Mouse (Mus musculus): ENCODE data around the gene Kif5c.

Kif5c gene

GRCm38 (mm10) chr2:49618829-49619718 is at the start of gene Kif5c:
Kif5c (plus strand) TSS chr2:49619298.
- peak; percentile 94 for DNase-seq (ENCODE audit: extremely low spot score)

GRCm38 (mm10) chr2:49569862-49570777 is 49.0 kb upstream of the Kif5c start:
- no peak for DNase-seq (ENCODE audit: extremely low spot score)

GRCm38 (mm10) chr2:49570778-49571101 is 48.4 kb upstream of the Kif5c start:
- no peak for DNase-seq (ENCODE audit: extremely low spot score)

- DNase-seq (ENCODE audit: extremely low spot score), result no peak
Measured at GRCm38 (mm10) chr2:49571159-49571920, 47.8 kb upstream of the Kif5c start.

GRCm38 (mm10) chr2:49572111-49572642 is 46.9 kb upstream of the Kif5c start:
- DNase-seq (ENCODE audit: extremely low spot score), result no peak

GRCm38 (mm10) chr2:49572684-49573083 is 46.4 kb upstream of the Kif5c start:
- no peak for DNase-seq (ENCODE audit: extremely low spot score)

GRCm38 (mm10) chr2:49573282-49573681 is 45.8 kb upstream of the Kif5c start:
- no peak for DNase-seq (ENCODE audit: extremely low spot score)

GRCm38 (mm10) chr2:49580585-49580984 is 38.5 kb upstream of the Kif5c start:
- DNase-seq (ENCODE audit: extremely low spot score), result no peak

- no peak for DNase-seq (ENCODE audit: extremely low spot score)
Measured at GRCm38 (mm10) chr2:49582546-49582945, 36.6 kb upstream of the Kif5c start.

- DNase-seq (ENCODE audit: extremely low spot score), result no peak
Measured at GRCm38 (mm10) chr2:49583311-49583710, 35.8 kb upstream of the Kif5c start.

GRCm38 (mm10) chr2:49590450-49590849 is 28.6 kb upstream of the Kif5c start:
- DNase-seq (ENCODE audit: extremely low spot score), result no peak

GRCm38 (mm10) chr2:49592926-49593325 is 26.2 kb upstream of the Kif5c start:
- DNase-seq (ENCODE audit: extremely low spot score), result no peak

- no peak for DNase-seq (ENCODE audit: extremely low spot score)
Measured at GRCm38 (mm10) chr2:49594886-49595285, 24.2 kb upstream of the Kif5c start.

GRCm38 (mm10) chr2:49596318-49596717 is 22.8 kb upstream of the Kif5c start:
- DNase-seq (ENCODE audit: extremely low spot score), result no peak

GRCm38 (mm10) chr2:49600021-49600681 is 18.9 kb upstream of the Kif5c start:
- no peak for DNase-seq (ENCODE audit: extremely low spot score)

GRCm38 (mm10) chr2:49602791-49603349 is 16.2 kb upstream of the Kif5c start:
- DNase-seq (ENCODE audit: extremely low spot score), result no peak

- no peak for DNase-seq (ENCODE audit: extremely low spot score)
Measured at GRCm38 (mm10) chr2:49609611-49610010, 9.5 kb upstream of the Kif5c start.

GRCm38 (mm10) chr2:49616765-49617164 is 2.3 kb upstream of the Kif5c start:
- no peak for DNase-seq (ENCODE audit: extremely low spot score)

GRCm38 (mm10) chr2:49619719-49620522 is 823 bp downstream of the Kif5c start:
- peak; percentile 26 for DNase-seq (ENCODE audit: extremely low spot score)

- DNase-seq (ENCODE audit: extremely low spot score), result peak; percentile 37
Measured at GRCm38 (mm10) chr2:49620626-49621117, 1.6 kb downstream of the Kif5c start.
